Mouse (Mus musculus): ENCODE data around the gene Slc25a40.

Gene Slc25a40

DNA sequence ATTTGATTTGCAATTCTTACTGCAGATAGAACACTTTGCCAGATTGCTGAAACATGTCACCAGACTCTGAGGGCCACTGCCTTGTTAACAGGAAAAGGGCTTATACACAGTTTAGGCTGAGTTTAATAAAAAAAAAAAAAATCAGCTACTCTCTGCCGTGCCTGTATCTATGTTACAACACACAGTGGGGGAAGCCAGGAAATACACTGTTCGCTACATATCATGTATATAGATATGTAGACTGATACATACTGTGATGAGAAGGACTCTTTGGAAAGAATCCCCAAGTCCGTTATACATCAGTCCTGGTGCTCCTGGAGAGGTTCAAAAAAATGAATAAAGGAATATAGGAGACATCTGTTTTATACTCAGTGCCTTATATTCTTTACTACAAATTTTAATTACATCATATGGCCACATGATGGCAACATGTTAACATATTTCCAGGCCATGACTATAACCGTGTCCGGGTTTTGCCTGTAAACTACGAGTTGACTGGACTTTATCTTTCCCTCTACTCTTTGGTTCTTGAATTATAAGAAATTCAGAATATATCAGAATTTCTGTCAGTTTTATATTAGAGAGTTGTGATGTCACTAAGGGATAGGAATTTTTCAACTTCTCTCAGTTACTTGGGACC lies 66.9 kb downstream of the Slc25a40 start:
- peak; percentile 77 for DNase-seq (ENCODE audit: low read depth, low spot score)

DNA sequence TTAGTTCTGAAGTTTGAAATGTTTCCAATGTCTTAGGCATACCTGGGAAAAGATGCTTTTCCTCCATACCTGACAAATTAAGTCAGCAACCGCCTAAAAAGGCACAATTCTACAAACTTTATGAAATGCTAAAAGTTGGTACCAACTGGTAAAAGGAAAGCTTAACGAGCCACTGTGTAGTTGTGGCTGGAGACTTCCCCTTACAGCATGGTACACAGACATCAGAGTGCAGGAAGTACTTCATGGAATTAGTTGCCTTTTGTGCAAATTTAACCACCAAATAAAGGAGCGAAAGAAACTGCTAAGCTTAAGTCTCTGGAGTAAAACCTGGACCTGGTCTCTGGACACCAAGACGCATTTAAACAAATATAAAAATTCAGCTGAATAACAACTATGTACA lies 69.1 kb downstream of the Slc25a40 start:
- DNase-seq (ENCODE audit: low read depth, low spot score), result no peak
